Mouse (Mus musculus): ENCODE data around the gene Stx3.
A peak's percentile ranks its signal among the peaks of the same experiment; 100 is the strongest.

Stx3 gene

DNA sequence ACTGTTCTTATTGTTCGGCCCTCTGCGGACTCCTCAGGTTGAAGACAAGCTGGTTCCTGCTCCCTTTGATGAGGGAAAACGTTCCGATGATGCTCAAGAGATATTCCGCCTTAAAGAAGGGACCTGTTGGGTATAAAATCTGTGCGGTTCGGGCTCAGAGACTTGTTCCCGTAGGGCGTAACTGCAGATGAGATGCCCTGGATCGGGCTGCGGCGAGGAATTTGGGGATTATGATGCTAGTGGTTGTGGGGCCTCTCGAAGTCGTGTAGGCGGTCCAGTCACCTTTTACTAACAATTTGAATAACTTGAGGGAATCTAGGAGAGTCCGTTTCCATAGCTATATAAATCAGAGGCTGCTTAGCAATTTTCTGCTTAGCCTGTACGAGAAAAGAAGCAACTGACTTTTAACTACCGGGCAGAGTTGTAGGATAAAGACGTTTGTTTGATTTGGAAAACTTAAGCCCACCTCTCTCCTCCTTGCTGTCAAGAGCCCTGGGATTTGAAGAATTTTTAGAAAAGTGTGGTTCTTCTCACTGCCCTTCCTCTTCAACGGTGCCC is at the start of gene Stx3:
TSS of gene Stx3 (minus strand) at position 261 of the 558 bp plus-strand sequence.
- no peak for DNase-seq (ENCODE audit: low spot score in 2 of 2)

- DNase-seq (ENCODE audit: low spot score in 2 of 2): no peak
These were observed 48.6 kb upstream of the Stx3 start for GRCm38 (mm10) chr19:11867837-11868236.

GRCm38 (mm10) chr19:11860966-11861365 is 41.8 kb upstream of the Stx3 start, which contains the start of gene Olfr1418:
Gene Olfr1418 (minus strand): TSS chr19:11861066.
- no peak for DNase-seq (ENCODE audit: low spot score in 2 of 2)

GRCm38 (mm10) chr19:11856506-11856905 is 37.3 kb upstream of the Stx3 start:
- DNase-seq (ENCODE audit: low spot score in 2 of 2): no peak

GRCm38 (mm10) chr19:11854821-11855220 is 35.6 kb upstream of the Stx3 start:
- DNase-seq (ENCODE audit: low spot score in 2 of 2): no peak

- no peak for DNase-seq (ENCODE audit: low spot score in 2 of 2)
These were observed 33.4 kb upstream of the Stx3 start for GRCm38 (mm10) chr19:11852652-11853051.

DNA sequence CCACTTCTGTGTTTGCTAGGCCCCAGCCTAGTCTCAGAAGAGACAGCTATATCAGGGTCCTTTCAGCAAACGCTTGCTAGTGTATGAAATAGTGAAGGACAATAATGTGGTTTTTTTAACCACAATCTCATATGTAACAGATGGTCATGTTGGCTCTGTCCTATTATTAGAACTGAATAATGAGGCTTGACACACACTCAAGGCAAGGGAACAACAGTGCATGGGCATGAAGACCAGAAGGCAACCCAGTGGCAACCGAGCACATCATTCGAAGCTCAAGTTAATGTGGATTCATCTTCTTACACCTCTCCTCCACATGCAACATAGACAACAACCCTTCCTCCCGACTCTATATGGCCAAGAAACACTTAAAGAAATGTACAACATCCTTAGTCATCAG is 27.1 kb upstream of the Stx3 start:
- DNase-seq (ENCODE audit: low spot score in 2 of 2): no peak

DNA sequence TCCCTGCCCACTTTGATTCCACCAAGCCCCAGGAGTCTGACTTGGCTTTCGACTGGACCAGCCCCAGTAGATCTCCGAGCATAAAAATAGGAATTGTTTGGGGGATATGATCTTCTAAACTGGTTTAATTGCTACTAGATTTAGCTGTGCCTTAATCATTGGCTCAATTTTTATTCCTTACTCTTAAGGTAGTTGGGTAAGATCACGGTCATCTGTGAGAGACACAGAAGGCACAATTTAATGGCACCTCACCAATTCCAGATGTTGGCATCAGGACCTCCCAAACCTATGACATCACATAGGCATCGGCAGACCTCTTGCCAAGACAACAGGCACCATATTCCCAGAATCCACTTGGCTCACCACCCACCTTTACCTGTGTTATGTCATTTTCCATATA is 19.9 kb upstream of the Stx3 start, which contains the start of gene Olfr1417:
TSS of gene Olfr1417 (minus strand) at position 101 of the 400 bp plus-strand sequence.
- DNase-seq (ENCODE audit: low spot score in 2 of 2): no peak

DNA sequence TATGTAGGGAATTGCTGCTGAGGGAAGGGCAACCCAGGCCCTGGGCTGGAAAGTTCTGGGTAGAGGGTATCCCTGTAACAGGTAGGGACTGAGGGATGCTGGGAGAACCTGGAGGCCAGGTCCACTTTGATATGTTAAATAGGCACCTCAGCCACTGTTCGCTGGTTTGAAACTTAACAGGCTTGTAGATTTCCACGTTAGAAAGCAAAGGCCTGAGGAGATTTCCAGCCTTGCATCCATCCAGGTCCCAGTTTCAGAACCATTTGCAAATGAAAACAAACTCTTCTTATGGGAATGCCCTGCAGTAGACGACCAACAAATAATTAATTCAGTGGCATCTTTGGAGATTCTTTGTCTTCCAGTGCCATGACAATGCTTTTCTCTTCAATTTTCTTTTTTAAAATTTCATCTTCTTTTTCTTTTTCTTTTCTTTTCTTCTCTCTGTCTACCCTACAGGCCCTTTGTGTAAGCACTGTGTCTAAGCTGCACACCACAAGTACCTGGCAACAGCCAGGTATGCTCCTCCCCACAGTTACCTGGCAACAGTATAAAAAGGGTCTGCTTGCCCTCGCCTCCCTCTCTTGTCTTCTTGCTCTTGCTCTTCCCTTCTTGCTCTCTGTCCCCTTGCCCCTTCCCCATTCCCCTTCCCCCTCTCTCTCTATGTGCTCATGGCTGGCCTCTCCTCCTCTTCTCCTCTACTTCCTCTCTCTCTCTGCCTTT is 4.3 kb upstream of the Stx3 start:
- no peak for DNase-seq (ENCODE audit: low spot score in 2 of 2)

DNA sequence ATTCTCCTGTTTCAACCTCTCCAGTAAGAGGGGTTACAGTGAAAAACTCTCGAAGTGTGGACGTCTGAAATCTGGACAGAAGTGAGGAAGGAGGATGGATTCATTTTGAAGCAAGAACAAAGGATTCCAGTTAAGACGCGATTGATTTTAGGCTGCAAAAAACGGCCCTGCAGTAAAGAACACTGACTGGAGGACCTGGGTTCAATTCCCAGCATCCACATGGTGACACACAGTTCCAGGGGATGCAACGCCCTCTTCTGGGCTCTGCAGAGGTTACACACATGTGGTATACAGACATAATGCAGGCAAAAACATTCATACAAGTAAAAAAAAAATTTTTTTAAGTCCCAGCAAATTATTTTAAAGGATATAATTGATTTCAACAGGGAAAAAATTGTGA is 1.0 kb upstream of the Stx3 start:
- DNase-seq (ENCODE audit: low spot score in 2 of 2): no peak

DNA sequence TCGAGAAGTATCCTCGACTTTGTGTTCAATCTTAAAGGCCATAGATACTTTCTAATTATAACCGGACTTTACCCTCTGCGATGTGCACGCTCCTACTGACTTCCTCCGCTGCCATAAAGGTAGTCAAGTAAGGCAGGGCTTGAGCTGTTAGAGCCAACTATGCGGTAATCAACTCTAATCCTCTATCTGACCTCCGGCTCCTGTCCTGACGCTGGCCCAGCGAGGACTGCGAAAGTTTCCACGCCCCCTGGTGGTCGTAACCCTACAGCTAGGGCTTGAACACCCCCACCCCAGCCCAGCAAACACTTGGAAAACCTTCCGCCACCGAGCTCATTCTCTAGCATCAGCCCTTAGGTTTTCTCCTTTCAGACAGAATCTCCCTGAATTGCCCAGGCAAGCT is 597 bp upstream of the Stx3 start:
- DNase-seq (ENCODE audit: low spot score in 2 of 2): peak; percentile 71 to 74

DNA sequence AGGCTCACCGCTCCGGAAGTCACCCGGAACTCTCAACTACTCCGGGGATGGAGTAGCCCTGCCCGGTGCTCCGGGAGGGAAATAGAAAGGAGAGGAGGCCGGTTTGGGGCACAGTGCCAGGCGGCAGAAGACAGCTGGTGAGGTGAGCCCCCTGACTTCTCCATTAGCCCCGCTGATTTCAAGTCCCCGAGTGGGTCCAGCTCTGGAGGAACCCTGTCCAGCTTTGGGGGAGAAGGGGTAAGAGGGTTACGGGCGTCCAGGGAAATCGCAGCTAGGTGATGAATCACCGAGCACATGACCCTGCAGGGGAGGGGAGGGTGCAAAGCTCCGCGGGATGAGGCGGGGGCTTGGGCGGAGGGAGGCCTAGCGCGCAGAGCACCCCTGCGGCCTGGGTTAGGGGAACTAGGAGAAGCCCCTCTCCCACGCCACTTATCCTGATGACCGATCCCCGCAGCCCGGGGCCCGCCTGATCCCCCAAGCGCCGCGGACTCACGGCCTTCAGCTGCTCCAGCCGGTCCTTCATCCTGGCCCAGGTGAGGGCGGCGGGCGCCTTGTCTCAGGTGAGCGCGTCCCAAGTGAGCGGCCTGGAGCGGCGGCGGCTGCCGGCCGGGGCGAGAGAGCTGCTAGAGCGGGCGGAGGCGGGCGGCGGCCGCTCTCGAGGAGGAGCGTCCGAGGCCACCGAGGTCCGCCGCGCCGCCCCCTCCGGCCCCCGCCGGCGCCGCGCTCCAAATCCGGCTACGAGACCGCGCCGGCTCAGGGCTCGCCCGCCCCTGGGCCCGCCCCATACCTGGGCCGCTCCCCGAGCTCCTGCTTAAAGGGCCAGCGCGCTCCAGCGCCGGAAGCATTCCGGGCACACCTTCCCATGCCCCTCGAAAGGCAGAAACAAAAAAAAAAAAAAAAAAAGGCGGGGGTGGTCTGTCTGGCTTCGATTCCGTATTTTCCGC is 732 bp downstream of the Stx3 start:
- DNase-seq (ENCODE audit: low spot score in 2 of 2): peak; percentile 20 to 29

- DNase-seq (ENCODE audit: low spot score in 2 of 2): no peak
These were observed 1.6 kb downstream of the Stx3 start for GRCm38 (mm10) chr19:11817586-11817985.

GRCm38 (mm10) chr19:11816706-11817105 is 2.5 kb downstream of the Stx3 start:
- DNase-seq (ENCODE audit: low spot score in 2 of 2): no peak

DNA sequence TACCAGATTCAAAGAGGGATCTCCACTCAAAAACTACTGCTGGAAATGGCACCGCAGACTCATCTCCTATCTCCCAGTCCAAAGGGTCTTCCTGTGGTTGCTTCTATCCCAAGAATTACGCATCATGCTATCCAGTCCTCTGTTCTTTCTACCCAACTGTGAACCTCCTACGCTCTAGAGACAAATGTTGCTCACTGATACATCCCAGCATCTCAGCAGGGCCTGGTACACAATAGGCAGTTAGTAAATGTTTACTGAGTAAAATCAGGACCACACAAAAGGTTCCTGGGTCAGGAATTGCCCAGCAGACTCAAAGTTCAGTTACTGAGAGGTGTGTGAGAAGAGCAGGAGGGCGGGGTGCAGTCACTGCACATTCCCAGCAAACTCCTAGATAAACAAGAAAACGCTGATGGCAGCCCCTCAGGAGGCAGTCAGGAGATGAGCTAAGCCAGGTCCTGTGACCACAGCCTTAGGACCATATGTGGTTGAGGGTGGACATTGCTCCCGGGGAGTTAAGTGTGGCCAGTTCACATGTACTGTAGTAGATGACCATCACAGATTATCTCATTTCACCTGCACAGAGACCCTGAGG is 4.4 kb downstream of the Stx3 start:
- DNase-seq (ENCODE audit: low spot score in 2 of 2): no peak

GRCm38 (mm10) chr19:11813649-11814048 is 5.6 kb downstream of the Stx3 start:
- DNase-seq (ENCODE audit: low spot score in 2 of 2): no peak

DNA sequence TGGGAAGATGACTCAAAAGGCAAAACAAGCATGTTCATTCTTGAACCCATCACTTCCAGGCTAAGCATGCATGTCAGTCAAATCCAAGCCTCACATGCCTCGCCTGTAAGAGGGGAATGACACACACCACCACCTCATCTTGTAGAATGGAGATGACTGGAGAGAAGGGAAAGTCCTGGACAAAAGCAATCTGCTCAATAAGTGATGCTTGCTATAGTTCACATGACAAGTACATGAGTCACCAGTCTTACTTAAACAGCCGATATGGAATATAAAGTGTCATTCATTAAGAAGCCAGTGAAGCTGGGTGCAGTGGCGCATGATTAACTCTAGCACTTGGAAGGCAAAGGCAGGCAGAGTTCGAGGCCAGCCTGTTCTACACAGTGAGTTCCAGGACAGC is 6.1 kb downstream of the Stx3 start:
- peak in 1 of 2 experiments; percentile 4 for DNase-seq (ENCODE audit: low spot score in 2 of 2)

GRCm38 (mm10) chr19:11811688-11812365 is 7.4 kb downstream of the Stx3 start:
- DNase-seq (ENCODE audit: low spot score in 2 of 2): no peak

DNA sequence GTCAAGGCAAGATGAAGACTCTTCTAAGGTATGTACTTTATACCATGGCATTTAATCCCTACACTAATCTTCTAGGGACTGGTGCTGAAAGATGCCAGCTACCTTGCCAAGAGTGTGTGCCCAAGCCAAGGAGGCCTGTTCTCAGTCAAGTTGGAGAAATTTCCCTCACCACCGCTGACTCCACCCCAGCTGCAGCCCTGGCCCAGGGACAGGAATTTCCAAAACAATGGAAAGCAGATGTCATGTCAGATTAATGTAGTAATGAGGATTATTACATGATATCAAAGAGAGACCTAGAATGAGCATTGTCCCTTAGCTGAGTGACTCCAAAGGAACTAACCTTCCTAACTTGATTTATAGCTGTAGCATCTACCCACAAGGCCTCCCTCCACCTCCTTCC is 8.3 kb downstream of the Stx3 start:
- no peak for DNase-seq (ENCODE audit: low spot score in 2 of 2)

DNA sequence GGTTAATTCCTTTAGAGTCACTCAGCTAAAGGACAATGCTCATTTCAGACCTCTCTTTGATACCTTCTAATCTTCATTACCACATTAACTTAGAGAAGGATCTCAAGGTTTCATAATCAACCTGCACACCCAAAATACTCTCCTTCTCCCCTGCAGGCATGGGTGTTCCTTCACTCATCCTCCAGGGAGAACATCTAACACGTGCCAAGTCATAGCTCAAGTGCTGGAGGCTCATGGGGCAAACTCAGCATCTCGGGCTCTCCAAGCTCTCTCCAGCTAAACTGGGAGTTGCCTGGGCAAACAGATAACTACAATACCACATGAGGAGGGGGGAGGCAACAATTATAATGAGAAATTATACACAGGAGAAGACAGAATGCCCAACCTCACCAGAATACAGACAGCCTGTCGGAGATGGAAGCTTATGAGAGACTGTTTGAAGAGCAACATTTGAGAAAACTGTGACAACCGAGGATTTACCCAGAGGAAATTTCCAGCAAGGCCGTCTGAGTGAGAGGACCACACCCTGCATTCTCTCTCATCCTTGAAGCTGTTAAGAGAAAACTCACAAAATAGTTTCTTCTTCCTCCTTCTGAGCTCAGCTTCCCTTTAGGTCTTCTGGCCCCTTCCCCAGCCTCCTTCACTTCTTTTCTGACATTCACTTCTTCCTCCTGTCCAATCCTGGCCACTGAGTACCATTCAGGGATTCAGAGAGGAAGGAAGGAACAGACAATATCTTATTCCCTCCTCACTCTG is 9.0 kb downstream of the Stx3 start:
- DNase-seq (ENCODE audit: low spot score in 2 of 2): no peak

DNA sequence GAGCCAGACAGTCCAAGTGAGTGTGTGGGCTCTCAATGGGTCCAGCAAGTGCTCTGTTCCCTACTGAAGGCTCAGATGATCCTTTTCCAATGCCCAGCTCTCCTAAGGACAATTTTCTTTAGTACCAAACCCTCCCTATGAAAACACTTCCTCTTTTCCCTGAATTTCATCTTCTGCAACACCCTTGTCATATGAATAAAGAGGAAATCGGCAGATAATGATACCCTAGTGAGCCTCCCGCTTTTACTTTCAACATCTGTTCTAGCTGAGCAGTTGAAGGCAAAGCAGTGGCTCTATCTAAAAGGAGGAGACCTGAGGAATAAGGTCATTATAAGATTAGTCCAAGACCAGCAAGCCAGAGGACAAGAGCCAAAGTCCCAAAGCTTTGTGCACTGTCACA is 10.8 kb downstream of the Stx3 start:
- DNase-seq (ENCODE audit: low spot score in 2 of 2): no peak
